Mouse (Mus musculus) 416B (cell line): ENCODE measurements around the gene Dst.

Experiments
- DNase-seq: peaks from one replicate; pipeline ENCODE4 v3.0.0; 2011; ENCODE audit warnings: low read depth

Gene Dst

GRCm38 (mm10) chr1:33908191-33908962, at the start of gene Dst:
Gene Dst, plus strand, starts transcription at chr1:33908225.
- DNase-seq = no peak

GRCm38 (mm10) chr1:33869031-33869430, 39.0 kb upstream of the Dst start:
- DNase-seq = no peak

- DNase-seq = no peak
Observed at GRCm38 (mm10) chr1:33869437-33869836, 38.6 kb upstream of the Dst start.

GRCm38 (mm10) chr1:33873561-33873960, 34.5 kb upstream of the Dst start:
- DNase-seq = no peak

GRCm38 (mm10) chr1:33875691-33876090, 32.3 kb upstream of the Dst start:
- peak; percentile 49 for DNase-seq

GRCm38 (mm10) chr1:33876416-33876815, 31.6 kb upstream of the Dst start:
- no peak for DNase-seq

GRCm38 (mm10) chr1:33878170-33878569, 29.9 kb upstream of the Dst start:
- no peak for DNase-seq

- DNase-seq = peak; percentile 73
Observed at GRCm38 (mm10) chr1:33883102-33883839, 24.8 kb upstream of the Dst start.

- peak; percentile 57 for DNase-seq
Observed at GRCm38 (mm10) chr1:33892784-33893183, 15.2 kb upstream of the Dst start.

GRCm38 (mm10) chr1:33896116-33896515, 11.9 kb upstream of the Dst start:
- no peak for DNase-seq

GRCm38 (mm10) chr1:33896666-33897065, 11.4 kb upstream of the Dst start:
- no peak for DNase-seq

- no peak for DNase-seq
Observed at GRCm38 (mm10) chr1:33897426-33897825, 10.6 kb upstream of the Dst start.

- peak; percentile 43 for DNase-seq
Observed at GRCm38 (mm10) chr1:33898373-33898772, 9.7 kb upstream of the Dst start.

- peak; percentile 53 for DNase-seq
Observed at GRCm38 (mm10) chr1:33900175-33900574, 7.8 kb upstream of the Dst start.

GRCm38 (mm10) chr1:33903587-33903986, 4.4 kb upstream of the Dst start:
- no peak for DNase-seq

- no peak for DNase-seq
Observed at GRCm38 (mm10) chr1:33906216-33906615, 1.8 kb upstream of the Dst start.

- DNase-seq = no peak
Observed at GRCm38 (mm10) chr1:33906927-33907326, 1.1 kb upstream of the Dst start.

- DNase-seq = no peak
Observed at GRCm38 (mm10) chr1:33907421-33908190, 419 bp upstream of the Dst start, which contains the start of gene Bend6. Gene Bend6, minus strand, starts transcription at chr1:33907816.

GRCm38 (mm10) chr1:33911589-33911988, 3.6 kb downstream of the Dst start:
- DNase-seq = no peak

GRCm38 (mm10) chr1:33916554-33916953, 8.5 kb downstream of the Dst start:
- DNase-seq = no peak

GRCm38 (mm10) chr1:33922975-33923374, 14.9 kb downstream of the Dst start:
- DNase-seq = no peak

GRCm38 (mm10) chr1:33925283-33925682, 17.3 kb downstream of the Dst start:
- no peak for DNase-seq

- no peak for DNase-seq
Observed at GRCm38 (mm10) chr1:33927466-33927865, 19.4 kb downstream of the Dst start.
